Mouse (Mus musculus): ENCODE results near the gene Entr1. TPM values are rescaled to one million over a fixed set of nuclear protein-coding genes. Genes with fewer than 3 reads are reported as not detected.
"Not testable (repeated sequence)": the region's sequence is repeated elsewhere in the genome, so short reads cannot be mapped to it uniquely, and the experiment has no call there.

The Entr1 gene
- polyA plus RNA-seq, 1 experiment from 2014 or later, result 149 TPM

DNA sequence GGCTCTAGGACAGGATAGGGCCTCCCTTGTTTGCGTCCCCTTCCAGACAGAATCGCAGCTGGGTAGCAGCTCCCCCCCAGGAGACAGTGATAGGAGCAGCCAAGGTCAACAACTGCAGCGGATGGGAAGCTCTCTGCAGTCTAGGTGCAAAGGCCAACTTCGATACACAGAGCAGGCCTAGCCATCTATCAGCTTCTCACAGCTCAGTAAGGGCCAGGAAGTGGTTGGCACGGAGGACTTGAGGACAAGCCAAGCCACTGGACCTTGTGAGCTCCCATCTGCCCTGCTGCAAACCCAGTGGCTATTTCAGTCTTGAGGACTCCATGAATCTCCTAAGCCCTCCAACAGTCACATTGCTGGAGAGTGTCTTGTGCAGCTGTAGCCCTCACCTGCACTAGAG, 10.5 kb upstream of the Entr1 start:
- H3K27me3 ChIP-seq (replicated peaks; ENCODE audit: control insufficient read depth, insufficient read depth, low read length), result no peaks in the 10 kb centered on the region
- peaks cover 77% of the 10 kb centered on the region for H3K36me3 ChIP-seq (ENCODE audit: control insufficient read depth, insufficient read depth, low read length)
- no peak overlapping the region for H3K4me3 ChIP-seq (ENCODE audit: low read depth, low read length)
- H3K9me3 ChIP-seq (replicated peaks; ENCODE audit: control insufficient read depth, low read length), result no peaks in the 10 kb centered on the region
- H3K4me1 ChIP-seq (ENCODE audit: control insufficient read depth, insufficient read depth, low read length), result no peaks in the 10 kb centered on the region
- H3K4me2 ChIP-seq (ENCODE audit: low read length), result no peak overlapping the region
- no peak for DNase-seq (ENCODE audit: low spot score)
- no peak for ATAC-seq
- 93% methylated on average over 5 of the region's 5 CpGs for WGBS
- H3K9ac ChIP-seq (ENCODE audit: low read length), result no peak overlapping the region
- no peak overlapping the region for H3K27ac ChIP-seq (ENCODE audit: low read depth, low read length)

DNA sequence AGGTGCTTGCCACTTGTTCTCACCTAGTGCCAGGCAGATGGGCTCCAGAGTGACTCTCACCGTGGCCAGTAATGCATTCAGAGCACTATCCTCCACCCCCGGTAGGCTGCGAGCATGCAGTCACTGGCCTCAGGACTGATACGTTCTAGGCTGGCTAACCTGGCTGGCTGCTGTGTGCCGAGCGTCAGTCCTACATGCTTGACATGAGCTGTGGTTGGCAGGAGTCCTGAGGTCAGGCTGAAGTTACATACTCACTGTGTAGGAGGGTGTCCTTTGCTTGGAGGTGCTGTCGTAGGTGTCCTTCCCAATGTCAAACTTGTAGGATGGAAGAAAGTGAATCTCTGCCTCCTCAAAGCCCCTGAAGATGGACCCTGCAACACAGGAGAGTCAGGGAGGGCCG, 9.9 kb upstream of the Entr1 start:
- no peak for ATAC-seq
- WGBS, result 93% methylated on average over 8 of the region's 8 CpGs

DNA sequence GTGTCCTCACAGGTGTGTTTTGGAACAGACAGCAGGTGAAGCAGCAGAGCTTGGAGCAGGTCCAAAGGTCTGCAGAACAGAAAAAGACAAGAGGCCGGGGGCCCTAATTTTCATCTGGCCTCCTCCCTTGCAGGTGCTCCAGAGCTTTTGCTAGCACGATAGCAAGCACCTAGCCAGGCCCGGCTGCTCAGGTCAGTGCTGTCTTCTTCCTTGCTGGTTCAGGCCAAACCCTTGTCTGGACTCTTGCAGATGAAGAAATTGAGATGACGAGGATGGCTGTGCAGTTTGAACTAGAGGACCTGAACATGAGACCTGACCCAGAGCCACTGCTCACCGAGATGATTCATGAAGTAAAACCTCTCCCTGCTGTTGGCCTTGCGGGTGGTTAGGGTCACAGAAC, 2.5 kb upstream of the Entr1 start:
- ATAC-seq, result no peak
- no peak for DNase-seq (ENCODE audit: low spot score)
- no peaks in the 10 kb centered on the region for H3K9me3 ChIP-seq (replicated peaks; ENCODE audit: control insufficient read depth, low read length)
- H3K27me3 ChIP-seq (replicated peaks; ENCODE audit: control insufficient read depth, insufficient read depth, low read length), result no peaks in the 10 kb centered on the region
- no peak overlapping the region for H3K4me3 ChIP-seq (ENCODE audit: low read depth, low read length)
- H3K36me3 ChIP-seq (ENCODE audit: control insufficient read depth, insufficient read depth, low read length), result peaks cover 76% of the 10 kb centered on the region
- H3K4me1 ChIP-seq (ENCODE audit: control insufficient read depth, insufficient read depth, low read length), result peaks cover 11% of the 10 kb centered on the region
- no peak overlapping the region for H3K4me2 ChIP-seq (ENCODE audit: low read length)
- WGBS, result 95% methylated on average over 6 of the region's 6 CpGs
- no peak overlapping the region for H3K9ac ChIP-seq (ENCODE audit: low read length)
- no peak overlapping the region for H3K27ac ChIP-seq (ENCODE audit: low read depth, low read length)

More for the DNA sequence above, 9.9 kb upstream of the Entr1 start:
- Histone ChIP-seq H3K4me1 (ENCODE audit: control insufficient read depth, insufficient read depth, low read length) (no peaks in the 10 kb centered on the region), H3K9me3 (replicated peaks; ENCODE audit: control insufficient read depth, low read length) (no peaks in the 10 kb centered on the region), H3K27me3 (replicated peaks; ENCODE audit: control insufficient read depth, insufficient read depth, low read length) (no peaks in the 10 kb centered on the region), H3K9ac (ENCODE audit: low read length) (no peak overlapping the region), H3K4me2 (ENCODE audit: low read length) (no peak overlapping the region), H3K27ac (ENCODE audit: low read depth, low read length) (no peak overlapping the region), H3K36me3 (ENCODE audit: control insufficient read depth, insufficient read depth, low read length) (peaks cover 84% of the 10 kb centered on the region), H3K4me3 (ENCODE audit: low read depth, low read length) (no peak overlapping the region)
- DNase-seq (ENCODE audit: low spot score), result no peak

DNA sequence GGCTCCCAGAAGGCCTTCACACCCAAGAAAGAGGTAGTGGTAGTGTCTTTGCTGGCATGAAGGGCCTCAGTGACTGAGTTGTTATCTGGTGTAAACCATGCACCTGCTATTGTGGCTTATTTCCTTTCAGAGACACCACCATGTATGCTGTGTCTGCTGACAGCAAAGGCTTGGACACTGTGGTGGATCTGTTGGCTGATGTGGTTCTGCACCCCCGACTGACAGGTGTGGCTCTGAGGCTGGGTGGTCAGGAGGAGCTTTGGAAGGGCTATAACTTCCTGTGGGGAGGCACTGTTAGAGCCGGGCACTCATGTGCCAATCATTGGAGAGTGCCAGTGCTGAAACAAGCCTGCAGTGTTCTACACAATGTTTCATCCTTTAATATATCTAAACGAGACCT, 1.8 kb upstream of the Entr1 start:
- ATAC-seq (no peak), DNase-seq (ENCODE audit: low spot score) (no peak)
- 84% methylated on average over 3 of the region's 3 CpGs for WGBS
- H3K9ac ChIP-seq (ENCODE audit: low read length), result no peak overlapping the region
- peaks cover 11% of the 10 kb centered on the region for H3K4me1 ChIP-seq (ENCODE audit: control insufficient read depth, insufficient read depth, low read length)
- H3K36me3 ChIP-seq (ENCODE audit: control insufficient read depth, insufficient read depth, low read length), result peaks cover 76% of the 10 kb centered on the region
- no peaks in the 10 kb centered on the region for H3K9me3 ChIP-seq (replicated peaks; ENCODE audit: control insufficient read depth, low read length)
- no peak overlapping the region for H3K4me2 ChIP-seq (ENCODE audit: low read length)
- H3K4me3 ChIP-seq (ENCODE audit: low read depth, low read length), result no peak overlapping the region
- no peaks in the 10 kb centered on the region for H3K27me3 ChIP-seq (replicated peaks; ENCODE audit: control insufficient read depth, insufficient read depth, low read length)
- no peak overlapping the region for H3K27ac ChIP-seq (ENCODE audit: low read depth, low read length)

DNA sequence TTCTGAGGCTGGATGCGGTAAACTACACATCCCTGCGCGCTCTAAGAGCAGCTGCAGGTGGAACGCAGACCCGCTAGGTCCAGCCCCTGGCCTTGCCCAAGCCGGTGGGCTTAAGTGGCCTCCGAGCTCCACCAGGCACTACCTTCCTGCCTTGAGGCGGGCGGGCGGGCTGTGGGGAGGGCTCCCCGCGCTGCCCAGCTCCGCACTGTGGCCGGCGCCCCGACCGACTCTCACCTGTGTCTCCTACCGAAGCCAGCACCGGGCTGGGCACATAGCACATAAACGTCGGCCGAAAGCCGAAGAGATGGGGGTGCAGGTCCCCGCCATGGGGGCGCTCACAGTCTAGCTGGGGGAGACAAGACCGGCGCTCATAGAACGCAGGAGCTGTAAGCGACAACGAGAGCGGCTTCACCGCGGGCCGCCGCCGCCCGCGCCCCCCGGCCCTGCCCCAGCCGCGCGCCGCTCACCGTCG, 398 bp downstream of the Entr1 start:
- ATAC-seq (peak; percentile 60), DNase-seq (ENCODE audit: low spot score) (no peak)
- H3K4me1 ChIP-seq (ENCODE audit: control insufficient read depth, insufficient read depth, low read length), result peaks cover 11% of the 10 kb centered on the region
- H3K4me2 ChIP-seq (ENCODE audit: low read length), result peak overlapping the region; percentile 98
- H3K4me3 ChIP-seq (ENCODE audit: low read depth, low read length), result peak overlapping the region; percentile 98
- H3K36me3 ChIP-seq (ENCODE audit: control insufficient read depth, insufficient read depth, low read length), result peaks cover 76% of the 10 kb centered on the region
- 0% methylated on average over 42 of the region's 45 CpGs for WGBS
- peak overlapping the region; percentile 44; the same call in 1 of the 2 replicates for H3K27ac ChIP-seq (ENCODE audit: low read depth, low read length)
- peak overlapping the region; percentile 91 for H3K9ac ChIP-seq (ENCODE audit: low read length)
- no peaks in the 10 kb centered on the region for H3K27me3 ChIP-seq (replicated peaks; ENCODE audit: control insufficient read depth, insufficient read depth, low read length)
- H3K9me3 ChIP-seq (replicated peaks; ENCODE audit: control insufficient read depth, low read length), result no peaks in the 10 kb centered on the region

DNA sequence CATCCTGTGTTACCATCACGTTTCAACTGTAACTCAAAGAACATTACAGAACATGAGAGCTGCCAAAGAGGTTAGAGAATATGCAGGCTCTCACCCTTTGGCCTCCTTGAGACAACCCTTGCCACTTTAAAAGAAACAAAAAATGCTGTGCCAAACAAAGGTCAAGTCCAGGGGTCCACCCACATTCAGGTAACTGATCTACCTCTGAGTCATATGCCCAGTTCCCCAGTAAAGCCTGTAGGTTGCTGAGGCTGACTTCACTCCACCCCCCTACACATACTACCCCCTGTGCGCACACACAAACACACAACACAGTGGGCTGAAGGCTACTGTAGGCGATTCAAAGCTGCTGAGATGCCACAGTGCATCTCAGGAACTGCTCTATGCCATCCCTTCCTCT, 1.4 kb downstream of the Entr1 start:
- Histone ChIP-seq H3K9me3 (replicated peaks; ENCODE audit: control insufficient read depth, low read length) (no peaks in the 10 kb centered on the region), H3K36me3 (ENCODE audit: control insufficient read depth, insufficient read depth, low read length) (peaks cover 76% of the 10 kb centered on the region), H3K4me1 (ENCODE audit: control insufficient read depth, insufficient read depth, low read length) (peaks cover 11% of the 10 kb centered on the region), H3K27ac (ENCODE audit: low read depth, low read length) (no peak overlapping the region), H3K4me2 (ENCODE audit: low read length) (peak overlapping the region; percentile 98; the same call in 1 of the 2 replicates), H3K4me3 (ENCODE audit: low read depth, low read length) (no peak overlapping the region), H3K27me3 (replicated peaks; ENCODE audit: control insufficient read depth, insufficient read depth, low read length) (no peaks in the 10 kb centered on the region), H3K9ac (ENCODE audit: low read length) (no peak overlapping the region)
- DNase-seq (ENCODE audit: low spot score), result no peak
- 87% methylated on average over 3 of the region's 3 CpGs for WGBS
- ATAC-seq, result no peak

DNA sequence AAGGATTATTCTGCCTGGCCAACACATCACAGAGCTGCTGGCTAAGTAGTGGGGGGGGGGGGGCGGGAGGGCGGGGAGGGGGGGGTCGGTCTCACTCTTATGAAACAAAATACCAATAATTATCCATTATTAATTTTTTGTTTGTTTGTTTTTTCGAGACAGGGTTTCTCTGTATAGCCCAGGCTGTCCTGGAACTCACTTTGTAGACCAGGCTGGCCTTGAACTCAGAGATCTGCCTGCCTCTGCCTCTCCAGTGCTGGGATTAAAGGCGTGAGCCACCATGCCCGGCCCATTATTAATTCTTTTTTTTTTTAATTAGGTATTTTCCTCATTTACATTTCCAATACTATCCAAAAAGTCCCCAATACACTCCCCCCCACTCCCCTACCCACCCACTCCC, 8.2 kb downstream of the Entr1 start:
- Histone ChIP-seq H3K36me3 (ENCODE audit: control insufficient read depth, insufficient read depth, low read length) (peaks cover 68% of the 10 kb centered on the region), H3K9ac (ENCODE audit: low read length) (peak overlapping the region; percentile 81), H3K4me3 (ENCODE audit: low read depth, low read length) (peak overlapping the region; percentile 72), H3K27ac (ENCODE audit: low read depth, low read length) (peak overlapping the region; percentile 39; the same call in 1 of the 2 replicates), H3K4me2 (ENCODE audit: low read length) (peak overlapping the region; percentile 84)
- not testable (repeated sequence) for DNase-seq (ENCODE audit: low spot score); H3K27me3 ChIP-seq (replicated peaks; ENCODE audit: control insufficient read depth, insufficient read depth, low read length); ATAC-seq; H3K4me1 ChIP-seq (ENCODE audit: control insufficient read depth, insufficient read depth, low read length); H3K9me3 ChIP-seq (replicated peaks; ENCODE audit: control insufficient read depth, low read length)
- WGBS, result 31% methylated on average over 6 of the region's 6 CpGs

DNA sequence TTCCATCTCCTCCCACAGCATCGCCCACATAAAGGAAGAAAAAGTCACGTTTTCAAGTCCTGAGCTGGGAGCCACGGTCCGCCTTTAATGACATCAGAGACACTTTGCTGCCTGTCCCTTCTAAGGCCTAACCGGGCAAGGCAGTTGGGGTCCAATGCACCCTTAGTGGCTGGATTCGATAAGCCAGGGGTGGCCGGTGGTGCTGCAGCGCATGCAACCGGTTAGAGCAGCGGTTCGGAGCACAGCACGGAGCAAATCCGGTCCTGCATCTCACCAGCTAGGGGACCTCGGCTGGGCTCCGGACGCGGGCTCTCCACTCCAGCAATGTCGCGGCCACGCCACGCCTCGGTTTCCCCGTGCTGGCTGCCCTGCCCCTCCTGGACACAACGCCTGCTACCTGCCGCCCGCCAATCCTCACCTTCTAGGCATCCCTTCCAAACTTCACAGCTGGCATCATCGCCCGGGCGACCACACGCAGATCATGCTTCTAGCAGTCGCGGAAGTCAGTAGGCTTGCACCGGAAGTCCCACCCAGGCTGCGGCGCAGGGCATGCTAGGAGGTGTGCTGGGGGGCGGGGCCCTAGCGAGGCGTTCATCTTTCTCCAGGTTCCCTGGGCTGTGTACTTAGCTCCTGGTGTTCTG, 8.9 kb downstream of the Entr1 start, which contains the start of gene Snapc4:
TSS of gene Snapc4 (minus strand) at position 523 of the 641 bp plus-strand sequence.
- Histone ChIP-seq H3K4me3 (ENCODE audit: low read depth, low read length) (peak within 1 kb of the TSS; percentile 72), H3K9me3 (replicated peaks; ENCODE audit: control insufficient read depth, low read length) (no peaks in the 10 kb centered on the region), H3K27me3 (replicated peaks; ENCODE audit: control insufficient read depth, insufficient read depth, low read length) (no peaks in the 10 kb centered on the region), H3K4me2 (ENCODE audit: low read length) (peak within 1 kb of the TSS; percentile 84), H3K27ac (ENCODE audit: low read depth, low read length) (peak within 1 kb of the TSS; percentile 48; the same call in 1 of the 2 replicates), H3K9ac (ENCODE audit: low read length) (peak within 1 kb of the TSS; percentile 81), H3K4me1 (ENCODE audit: control insufficient read depth, insufficient read depth, low read length) (peaks cover 3% of the 10 kb centered on the region; the same call in 1 of the 2 replicates), H3K36me3 (ENCODE audit: control insufficient read depth, insufficient read depth, low read length) (peaks cover 68% of the 10 kb centered on the region)
- ATAC-seq, result peak; percentile 98
- under 1% methylated on average over 38 of the region's 38 CpGs for WGBS
- peak; percentile 92 for DNase-seq (ENCODE audit: low spot score)

DNA sequence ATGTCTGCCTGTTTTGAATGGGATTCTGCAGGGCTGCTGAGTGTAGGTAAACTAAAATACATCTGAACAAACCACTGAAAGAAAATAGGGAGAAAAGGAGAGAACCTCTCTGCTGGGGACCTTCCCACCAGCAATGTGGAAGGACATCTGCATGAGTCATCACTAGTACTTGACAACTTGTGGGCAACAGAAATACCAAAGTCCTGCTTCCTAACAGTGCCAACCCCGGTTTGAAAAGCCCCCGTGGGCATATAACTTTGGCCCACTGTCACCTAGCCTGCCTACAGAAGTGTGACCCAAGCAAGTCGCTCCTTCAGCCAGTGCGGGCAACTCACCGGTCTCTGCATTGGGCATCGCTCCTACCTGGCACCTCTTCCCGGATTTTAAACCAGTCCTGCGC, 16.7 kb downstream of the Entr1 start:
- H3K9me3 ChIP-seq (replicated peaks; ENCODE audit: control insufficient read depth, low read length), result no peaks in the 10 kb centered on the region
- no peak for ATAC-seq
- H3K27me3 ChIP-seq (replicated peaks; ENCODE audit: control insufficient read depth, insufficient read depth, low read length), result no peaks in the 10 kb centered on the region
- no peak overlapping the region for H3K27ac ChIP-seq (ENCODE audit: low read depth, low read length)
- 99% methylated on average over 8 of the region's 8 CpGs for WGBS
- DNase-seq (ENCODE audit: low spot score), result no peak
- no peak overlapping the region for H3K9ac ChIP-seq (ENCODE audit: low read length)
- H3K4me2 ChIP-seq (ENCODE audit: low read length), result no peak overlapping the region
- H3K4me1 ChIP-seq (ENCODE audit: control insufficient read depth, insufficient read depth, low read length), result no peaks in the 10 kb centered on the region
- peaks cover 98% of the 10 kb centered on the region for H3K36me3 ChIP-seq (ENCODE audit: control insufficient read depth, insufficient read depth, low read length)
- H3K4me3 ChIP-seq (ENCODE audit: low read depth, low read length), result no peak overlapping the region
